In the genomic region with DNA sequence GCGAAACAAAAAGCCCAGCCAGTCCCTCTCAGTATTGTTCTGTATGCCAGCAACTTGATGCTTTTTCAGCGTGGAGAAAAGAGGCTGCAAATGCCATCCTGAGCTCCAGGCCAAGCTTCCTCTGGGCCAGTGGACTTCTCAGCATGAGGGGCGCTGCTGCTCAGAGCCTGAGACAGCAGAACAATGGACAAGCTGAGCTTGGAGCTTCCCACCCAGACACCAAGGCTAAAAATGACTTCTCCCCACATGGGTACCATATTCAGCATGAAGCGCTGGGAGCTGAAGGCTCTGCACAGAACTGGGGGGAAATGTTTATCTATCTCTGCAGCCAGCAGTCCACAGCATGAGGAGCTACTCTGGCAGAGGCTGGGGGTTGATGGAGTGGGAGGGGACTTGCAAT, we compare ENCODE assay signal across 12 mouse cellular contexts.
A peak's percentile ranks its signal among the peaks of the same experiment; 100 is the strongest.
DNase-seq lines count a peak whose midpoint lies in the region.
"Had no signal": no experiment of that assay in that cellular context is flagged by ENCODE, and none has a peak within 500 bp of the region (broad histone marks: within the 10 kb centered on the region; RNA-seq: fewer than 3 reads in every experiment).

No protein-coding gene starts in this region.

- peak; percentile 12 for DNase-seq in cerebellum, adult 9-11 months
- no peak for DNase-seq in cerebellum, adult 8-10 months
- DNase-seq in layer of hippocampus, postnatal 10 days (ENCODE audit: low spot score in 2 of 2) = peak; percentile 13 to 33
- DNase-seq in layer of hippocampus, adult 9-11 months = no peak
- peak; percentile 47 to 51 for DNase-seq in right cerebral cortex, postnatal 10 days (ENCODE audit: low spot score in 2 of 2)
- no peak for DNase-seq in right cerebral cortex, postnatal 4 days
- no peak for DNase-seq in kidney, adult 9 months
- DNase-seq in urinary bladder, postnatal 10 days (ENCODE audit: low spot score) = no peak
- DNase-seq: adrenal gland, postnatal 36 days; gastrocnemius, postnatal 25 days; heart, postnatal 10 days; liver, postnatal 0 days had no signal

Comparison
In these comparisons a context has a peak if more than half of its experiments do, and no peak if none do; other contexts are left out.
1. DNase-seq: peak in cerebellum, adult 9-11 months (single experiment), layer of hippocampus, postnatal 10 days (2 of 2) and right cerebral cortex, postnatal 10 days (2 of 2); none in cerebellum, adult 8-10 months (single experiment), layer of hippocampus, adult 9-11 months (single experiment), right cerebral cortex, postnatal 4 days (single experiment), kidney, adult 9 months (single experiment) and urinary bladder, postnatal 10 days (single experiment).